24 mouse cellular contexts compared by ENCODE assay signal in the genomic region with DNA sequence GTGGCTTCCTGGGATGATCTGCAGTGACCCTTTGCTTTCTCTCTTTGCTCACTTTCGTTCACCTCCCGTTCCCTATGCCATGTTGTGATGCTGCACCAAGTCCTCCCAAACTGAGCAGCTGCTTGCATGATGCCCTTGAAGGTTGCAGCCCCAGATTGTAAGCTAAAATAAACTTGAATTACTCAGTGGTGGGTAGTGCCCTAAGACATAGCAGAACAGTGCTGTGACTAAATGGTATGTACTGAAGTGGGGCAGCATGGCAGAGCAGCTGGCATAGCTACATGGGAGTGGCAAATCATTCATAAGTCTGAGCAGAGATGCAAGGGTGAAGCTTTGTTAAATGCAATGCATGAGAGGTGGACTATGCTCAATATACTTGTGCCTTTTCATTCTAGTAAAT.
A peak's percentile ranks its signal among the peaks of the same experiment; 100 is the strongest.
DNase-seq lines count a peak whose midpoint lies in the region; ATAC-seq and TF ChIP-seq lines count a peak whose summit lies in the region.
"Had no signal": no experiment of that assay in that cellular context is flagged by ENCODE, and none has a peak within 500 bp of the region (broad histone marks: within the 10 kb centered on the region; RNA-seq: fewer than 3 reads in every experiment).

No protein-coding gene starts in this region.

- H3K4me1 ChIP-seq in forebrain, postnatal 0 days (ENCODE audit: insufficient read depth), result no peaks in the 10 kb centered on the region
- no peaks in the 10 kb centered on the region for H3K4me1 ChIP-seq in forebrain, embryonic 14.5 days (ENCODE audit: control insufficient read depth, insufficient read depth, low read length)
- H3K4me1 ChIP-seq: embryonic facial prominence, embryonic 10.5 days; embryonic facial prominence, embryonic 12.5 days; forebrain, embryonic 13.5 days had no signal

- H3K9me3 ChIP-seq in forebrain, postnatal 0 days (ENCODE audit: low read length), result no peaks in the 10 kb centered on the region
- no peaks in the 10 kb centered on the region for H3K9me3 ChIP-seq in forebrain, embryonic 14.5 days (replicated peaks; ENCODE audit: control insufficient read depth, low read length)
- H3K9me3 ChIP-seq: embryonic facial prominence, embryonic 10.5 days; embryonic facial prominence, embryonic 12.5 days; forebrain, embryonic 13.5 days had no signal

- no peak overlapping the region for H3K4me2 ChIP-seq in forebrain, postnatal 0 days (ENCODE audit: low read depth)
- H3K4me2 ChIP-seq in forebrain, embryonic 14.5 days (ENCODE audit: low read length), result no peak overlapping the region
- H3K4me2 ChIP-seq: embryonic facial prominence, embryonic 12.5 days; forebrain, embryonic 13.5 days had no signal

- intact Hi-C loops in left cerebral cortex, postnatal 36 days (cut with DNase I), result no loop called here

- DNase-seq in forebrain, postnatal 0 days, result no peak
- no peak for DNase-seq in forebrain, embryonic 14.5 days (ENCODE audit: low spot score)
- DNase-seq in layer of hippocampus, adult 9-11 months, result peak; percentile 20
- DNase-seq in layer of hippocampus, postnatal 10 days (ENCODE audit: low spot score in 2 of 2), result no peak
- DNase-seq in brain, adult 2 months (ENCODE audit: low read depth, low spot score), result peak; percentile 66
- no peak for DNase-seq in left cerebral cortex, postnatal 36 days (ENCODE audit: low spot score in 2 of 2)
- DNase-seq: adrenal gland, adult 8-10 months; adrenal gland, postnatal 14 days; adrenal gland, postnatal 36 days; B cell, adult 2 months; cerebellum, adult 11 months; cerebellum, adult 18-20 months; cerebellum, adult 9-10 months; cerebellum, postnatal 10 days; cerebellum, postnatal 25 days had no signal

- H3K27ac ChIP-seq in forebrain, postnatal 0 days (ENCODE audit: low read depth, low read length), result no peak overlapping the region
- H3K27ac ChIP-seq in forebrain, embryonic 14.5 days (ENCODE audit: low read depth, low read length), result no peak overlapping the region
- H3K27ac ChIP-seq: embryonic facial prominence, embryonic 10.5 days; embryonic facial prominence, embryonic 12.5 days; forebrain, embryonic 13.5 days had no signal

- 80% methylated on average over 2 of the region's 2 CpGs for WGBS in forebrain, postnatal 0 days
- 93% methylated on average over 2 of the region's 2 CpGs for WGBS in forebrain, embryonic 14.5 days

- H3K9ac ChIP-seq in forebrain, postnatal 0 days, result no peak overlapping the region
- H3K9ac ChIP-seq in forebrain, embryonic 14.5 days (ENCODE audit: low read length), result no peak overlapping the region
- H3K9ac ChIP-seq: embryonic facial prominence, embryonic 12.5 days; forebrain, embryonic 13.5 days had no signal

- H3K4me3 ChIP-seq in forebrain, postnatal 0 days (ENCODE audit: low read depth, low read length), result no peak overlapping the region
- no peak overlapping the region for H3K4me3 ChIP-seq in forebrain, embryonic 14.5 days (ENCODE audit: low read depth, low read length)
- H3K4me3 ChIP-seq: embryonic facial prominence, embryonic 10.5 days; embryonic facial prominence, embryonic 12.5 days; forebrain, embryonic 13.5 days had no signal

- ATAC-seq in forebrain, postnatal 0 days, result peak; percentile 66
- ATAC-seq in forebrain, embryonic 14.5 days, result no peak
- ATAC-seq: activated CD4-positive, CD25-positive, alpha-beta regulatory T cell, adult 4 months; CD4-positive, CD25-positive, alpha-beta regulatory T cell, adult 4 months; forebrain, embryonic 13.5 days; forebrain, embryonic 16.5 days; Patski had no signal

- no peaks in the 10 kb centered on the region for H3K27me3 ChIP-seq in forebrain, postnatal 0 days (ENCODE audit: insufficient read depth, low read length)
- no peaks in the 10 kb centered on the region for H3K27me3 ChIP-seq in forebrain, embryonic 14.5 days (replicated peaks; ENCODE audit: control insufficient read depth, insufficient read depth, low read length)
- H3K27me3 ChIP-seq: CH12.LX; embryonic facial prominence, embryonic 12.5 days; forebrain, embryonic 13.5 days; Patski had no signal

- TF ChIP-seq CTCF in forebrain, postnatal 0 days (IDR thresholded peaks at IDR 0.05; ENCODE audit: low read depth), result no peak

- H3K36me3 ChIP-seq in forebrain, postnatal 0 days (ENCODE audit: insufficient read depth), result no peaks in the 10 kb centered on the region
- no peaks in the 10 kb centered on the region for H3K36me3 ChIP-seq in forebrain, embryonic 14.5 days (ENCODE audit: control insufficient read depth, insufficient read depth, low read length)
- H3K36me3 ChIP-seq: embryonic facial prominence, embryonic 10.5 days; embryonic facial prominence, embryonic 12.5 days; G1E had no signal

Comparison
In these comparisons a context has a peak if more than half of its experiments do, and no peak if none do; other contexts are left out.
1. DNase-seq: peak in layer of hippocampus, adult 9-11 months (single experiment) and brain, adult 2 months (single experiment); none in forebrain, postnatal 0 days (single experiment), forebrain, embryonic 14.5 days (single experiment), layer of hippocampus, postnatal 10 days (0 of 2) and left cerebral cortex, postnatal 36 days (0 of 2).